Mouse (Mus musculus): ENCODE results near the gene Tekt2.

Gene Tekt2

GRCm38 (mm10) chr4:126325281-126325861 lies at the start of gene Tekt2:
Gene Tekt2 (minus strand): TSS chr4:126325688.
- DNase-seq (ENCODE audit: low spot score): no peak

- no peak for DNase-seq (ENCODE audit: low spot score)
These were observed 46.0 kb upstream of the Tekt2 start for GRCm38 (mm10) chr4:126371497-126371896.

- no peak for DNase-seq (ENCODE audit: low spot score)
These were observed 34.6 kb upstream of the Tekt2 start for GRCm38 (mm10) chr4:126360069-126360468.

DNA sequence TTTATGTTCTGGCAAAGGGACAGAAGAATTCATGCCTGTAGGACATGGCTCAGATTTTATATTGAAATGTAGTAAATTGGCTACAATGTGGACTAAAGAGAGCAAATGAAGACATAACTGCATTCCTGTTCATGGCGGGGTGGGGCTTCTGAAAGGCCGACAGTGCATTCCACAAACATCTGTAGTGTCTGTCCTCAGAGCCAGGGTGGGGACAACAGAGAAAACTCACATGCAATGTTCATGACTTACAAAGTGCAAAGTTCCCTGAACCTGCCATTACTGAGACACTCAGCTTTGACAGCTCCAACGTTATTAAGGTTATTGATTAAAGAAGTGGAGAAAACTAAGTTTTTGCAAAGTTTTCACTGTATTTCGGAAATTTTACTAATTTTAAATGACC lies 18.0 kb upstream of the Tekt2 start:
- DNase-seq (ENCODE audit: low spot score): no peak

DNA sequence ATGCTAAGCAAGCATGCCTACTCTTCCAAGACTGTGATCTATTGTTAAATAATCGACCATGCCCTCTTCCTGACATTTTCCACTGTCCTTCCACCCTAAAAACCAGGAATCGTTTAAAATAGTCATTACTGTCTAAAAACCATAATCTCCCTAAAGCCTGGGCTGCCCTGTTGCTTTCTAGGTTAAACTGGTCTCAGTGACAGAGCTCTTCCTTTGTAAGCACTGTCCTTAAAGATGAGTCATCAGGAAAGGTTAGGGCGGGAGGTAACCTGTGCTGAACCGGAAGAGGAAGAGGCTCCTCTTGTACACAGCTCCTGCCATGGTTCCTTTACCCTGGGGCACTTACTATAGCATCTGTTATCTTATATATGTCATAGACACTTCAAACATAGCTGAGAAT lies 14.0 kb upstream of the Tekt2 start:
- DNase-seq (ENCODE audit: low spot score): no peak

DNA sequence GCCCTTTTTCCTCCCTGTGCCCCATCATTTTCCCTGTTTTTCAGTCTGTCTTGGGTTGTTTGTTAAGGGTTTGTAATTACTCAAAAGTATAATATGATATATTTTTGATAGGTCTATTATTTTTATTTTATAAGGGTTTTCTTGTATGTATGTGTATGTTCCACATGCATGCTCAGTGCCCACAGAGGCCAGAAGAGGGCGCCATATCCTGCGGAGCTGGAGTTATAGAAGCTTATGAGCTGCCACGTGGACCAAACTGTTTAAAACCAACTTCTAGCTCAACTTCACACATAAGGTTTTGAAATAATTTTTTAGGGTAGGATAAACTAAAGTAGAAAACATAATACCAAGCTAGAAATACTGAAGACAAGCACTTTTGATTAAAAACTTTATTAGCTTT lies 6.9 kb upstream of the Tekt2 start:
- DNase-seq (ENCODE audit: low spot score): no peak

DNA sequence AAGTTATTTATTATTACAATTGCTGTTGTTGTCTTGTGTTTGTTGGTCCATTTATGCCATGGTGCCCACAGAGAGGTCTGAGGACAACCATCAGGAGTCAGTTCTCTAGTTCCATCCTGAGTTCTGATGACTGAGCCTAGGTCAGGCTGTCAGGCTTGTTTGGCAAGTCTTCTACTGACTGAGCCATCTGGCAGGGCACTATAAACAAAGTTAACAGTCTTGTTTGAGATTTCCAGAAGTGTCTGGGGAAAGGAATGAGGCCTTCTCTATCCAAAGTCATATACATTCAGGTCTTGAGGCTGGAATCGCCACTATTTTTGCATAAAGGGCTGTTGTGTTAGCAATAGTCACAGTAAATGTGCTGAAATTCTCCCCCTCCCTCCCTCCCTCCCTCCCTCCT lies 6.3 kb upstream of the Tekt2 start:
- no peak for DNase-seq (ENCODE audit: low spot score)

DNA sequence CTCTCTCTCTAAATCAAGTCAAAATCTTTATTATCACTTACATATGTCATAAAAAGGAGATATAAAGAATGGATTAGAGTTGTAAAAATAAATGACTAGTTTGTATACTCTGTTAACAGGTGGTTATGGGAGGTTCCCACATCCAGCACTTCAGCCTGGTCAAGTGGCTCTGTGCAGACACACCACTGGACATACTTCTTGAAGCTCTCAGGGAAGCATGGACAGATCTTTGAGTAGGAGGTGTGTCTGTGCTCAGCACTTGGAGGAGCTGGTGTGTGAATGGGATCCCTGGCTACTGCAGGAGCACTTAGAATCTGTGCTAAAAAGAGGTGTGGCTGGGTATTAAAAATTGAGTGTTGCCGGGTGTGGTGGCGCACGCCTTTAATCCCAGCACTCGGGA lies 4.8 kb upstream of the Tekt2 start:
- no peak for DNase-seq (ENCODE audit: low spot score)

DNA sequence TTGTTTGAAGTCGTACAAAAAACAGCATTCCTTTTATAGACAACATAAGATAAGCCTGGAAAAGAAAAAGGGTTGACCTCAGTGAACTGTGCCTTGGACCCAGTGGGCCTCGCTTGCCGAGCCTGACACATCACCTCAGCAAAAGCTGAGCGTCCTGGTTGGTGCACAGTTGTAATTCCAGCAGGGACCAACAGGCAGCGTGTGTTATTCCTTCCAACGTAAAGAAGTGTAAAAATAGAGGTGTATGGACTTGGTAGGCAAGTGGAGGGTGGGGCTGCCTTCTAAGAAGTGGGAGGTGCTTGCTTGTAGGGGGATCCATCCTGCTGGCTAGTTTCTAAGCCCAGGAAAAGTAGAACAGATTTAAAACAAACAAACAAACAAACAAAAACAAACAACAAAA lies 548 bp upstream of the Tekt2 start:
- no peak for DNase-seq (ENCODE audit: low spot score)

- DNase-seq (ENCODE audit: low spot score): no peak
These were observed 627 bp downstream of the Tekt2 start for GRCm38 (mm10) chr4:126324861-126325260.

- DNase-seq (ENCODE audit: low spot score): no peak
These were observed 2.8 kb downstream of the Tekt2 start for GRCm38 (mm10) chr4:126322646-126323045.

GRCm38 (mm10) chr4:126321854-126322511 lies 3.5 kb downstream of the Tekt2 start:
- no peak for DNase-seq (ENCODE audit: low spot score)

- peak; percentile 98 for DNase-seq (ENCODE audit: low spot score)
These were observed 4.2 kb downstream of the Tekt2 start, which contains the start of gene Adprhl2 for GRCm38 (mm10) chr4:126321111-126321853. Gene Adprhl2 (minus strand): TSS chr4:126321703.

DNA sequence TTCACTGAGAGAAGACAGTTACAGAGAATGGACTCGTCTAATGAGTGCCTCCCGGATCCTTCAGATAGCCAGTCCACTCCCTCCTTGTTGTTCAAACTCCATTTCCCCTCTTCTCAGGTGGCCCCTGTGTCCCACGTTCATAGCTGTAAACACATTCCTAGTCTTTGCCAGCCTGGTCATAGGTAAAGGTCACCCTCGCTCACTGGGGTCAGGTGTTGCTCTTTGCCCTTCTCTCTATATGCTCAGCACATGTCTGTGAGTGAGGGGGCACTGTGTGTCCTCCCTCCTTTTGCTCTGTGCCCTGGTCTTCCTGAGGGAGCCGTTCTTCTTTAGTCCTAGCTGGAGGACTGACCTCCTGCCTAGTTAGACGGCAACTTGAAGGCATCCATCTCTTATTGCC lies 5.7 kb downstream of the Tekt2 start:
- DNase-seq (ENCODE audit: low spot score): no peak

- DNase-seq (ENCODE audit: low spot score): no peak
These were observed 8.9 kb downstream of the Tekt2 start for GRCm38 (mm10) chr4:126316443-126317040.

- DNase-seq (ENCODE audit: low spot score): peak; percentile 50
These were observed 9.6 kb downstream of the Tekt2 start for GRCm38 (mm10) chr4:126315931-126316330.

- DNase-seq (ENCODE audit: low spot score): no peak
These were observed 11.1 kb downstream of the Tekt2 start for GRCm38 (mm10) chr4:126314393-126314792.

GRCm38 (mm10) chr4:126313202-126313601 lies 12.3 kb downstream of the Tekt2 start:
- DNase-seq (ENCODE audit: low spot score): no peak

DNA sequence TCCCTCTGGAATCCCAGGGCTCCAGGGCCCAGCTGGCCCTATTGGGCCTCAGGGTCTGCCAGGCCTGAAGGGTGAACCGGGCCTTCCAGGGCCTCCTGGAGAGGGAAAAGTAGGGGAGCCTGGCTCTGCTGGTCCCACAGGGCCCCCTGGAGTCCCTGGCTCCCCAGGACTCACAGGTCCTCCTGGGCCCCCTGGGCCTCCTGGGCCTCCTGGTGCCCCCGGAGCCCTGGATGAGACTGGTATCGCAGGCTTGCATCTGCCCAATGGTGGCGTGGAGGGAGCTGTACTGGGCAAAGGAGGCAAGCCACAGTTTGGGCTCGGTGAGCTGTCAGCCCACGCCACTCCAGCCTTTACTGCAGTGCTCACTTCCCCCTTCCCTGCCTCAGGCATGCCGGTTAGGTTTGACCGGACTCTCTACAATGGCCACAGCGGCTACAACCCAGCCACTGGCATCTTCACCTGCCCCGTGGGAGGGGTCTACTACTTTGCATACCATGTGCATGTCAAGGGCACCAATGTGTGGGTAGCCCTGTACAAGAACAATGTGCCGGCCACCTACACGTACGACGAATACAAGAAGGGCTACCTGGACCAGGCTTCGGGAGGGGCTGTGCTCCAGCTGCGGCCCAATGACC lies 13.8 kb downstream of the Tekt2 start:
- no peak for DNase-seq (ENCODE audit: low spot score)

DNA sequence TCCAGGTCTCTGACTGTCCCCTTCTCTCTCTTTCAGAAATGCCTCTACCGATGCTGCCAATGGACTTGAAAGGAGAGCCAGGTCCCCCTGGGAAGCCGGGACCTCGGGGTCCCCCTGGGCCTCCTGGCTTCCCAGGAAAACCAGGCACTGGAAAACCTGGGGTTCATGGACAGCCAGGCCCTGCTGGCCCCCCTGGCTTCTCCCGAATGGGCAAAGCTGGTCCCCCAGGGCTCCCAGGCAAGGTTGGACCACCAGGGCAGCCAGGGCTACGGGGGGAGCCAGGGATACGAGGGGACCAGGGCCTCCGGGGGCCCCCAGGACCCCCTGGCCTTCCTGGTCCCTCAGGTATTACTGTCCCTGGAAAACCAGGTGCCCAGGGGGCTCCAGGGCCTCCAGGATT lies 15.1 kb downstream of the Tekt2 start:
- DNase-seq (ENCODE audit: low spot score): no peak

- peak; percentile 95 for DNase-seq (ENCODE audit: low spot score)
These were observed 15.6 kb downstream of the Tekt2 start for GRCm38 (mm10) chr4:126309922-126310309.

GRCm38 (mm10) chr4:126309211-126309921 lies 16.1 kb downstream of the Tekt2 start:
- DNase-seq (ENCODE audit: low spot score): no peak
